Mouse (Mus musculus) hematopoietic multipotent progenitor cell, adult 10-12 weeks (in vitro differentiated cells): Measurements from ENCODE around the gene Tmem179b. TPM values are rescaled to one million over a fixed set of nuclear protein-coding genes. Genes with fewer than 3 reads are reported as not detected.

Source experiments
- polyA plus RNA-seq: library from polyadenylated mRNA; stranded (reverse); fragments of >175 nt; gene quantifications from 2 replicates; pipeline ENCODE4 v1.2.3, GENCODE M21; 2012; ENCODE audit warnings: low replicate concordance

Gene Tmem179b
- polyA plus RNA-seq, 1 experiment, result 93.5 TPM

Other genes starting within 250 kb of the Tmem179b start
- gene Slc22a8, start 183.2 kb downstream of the Tmem179b start, polyA plus RNA-seq, result not detected in 2 replicates
- gene Slc22a6, start 156.4 kb downstream of the Tmem179b start, polyA plus RNA-seq, result not detected in 2 replicates
- gene Chrm1, start 110.7 kb downstream of the Tmem179b start, polyA plus RNA-seq, result not detected in 2 replicates
- gene Slc3a2, start 51.1 kb downstream of the Tmem179b start, polyA plus RNA-seq, result 87.6 and 107 TPM in 2 replicates
- 14.1 and 19.6 TPM in 2 replicates for gene Wdr74, start 38.6 kb downstream of the Tmem179b start, polyA plus RNA-seq
- 0.47 TPM in 1 of 2 replicates, not detected in the other for gene 1700092M07Rik, start 33.7 kb downstream of the Tmem179b start, polyA plus RNA-seq
- gene Stx5a, start 33.1 kb downstream of the Tmem179b start, polyA plus RNA-seq, result 33.5 and 37.6 TPM in 2 replicates
- gene Nxf1, start 17.4 kb downstream of the Tmem179b start, polyA plus RNA-seq, result 85.7 and 111 TPM in 2 replicates
- gene Tmem223, start 3.5 kb downstream of the Tmem179b start, polyA plus RNA-seq, result 40.2 and 65.2 TPM in 2 replicates
- gene Taf6l, start 11.9 kb upstream of the Tmem179b start, polyA plus RNA-seq, result 18.5 and 32.1 TPM in 2 replicates
- gene Polr2g, start 24.1 kb upstream of the Tmem179b start, polyA plus RNA-seq, result 6.5 and 12.8 TPM in 2 replicates
- gene Zbtb3, start 28.1 kb upstream of the Tmem179b start, polyA plus RNA-seq, result 1.5 and 2.5 TPM in 2 replicates
- gene Ttc9c, start 44.9 kb upstream of the Tmem179b start, polyA plus RNA-seq, result 6.1 and 6.4 TPM in 2 replicates
- gene Hnrnpul2, start 45.5 kb upstream of the Tmem179b start, polyA plus RNA-seq, result 83.1 and 207 TPM in 2 replicates
- 71.4 and 191 TPM in 2 replicates for gene AC129217.1, start 55.3 kb upstream of the Tmem179b start, polyA plus RNA-seq
- gene Bscl2, start 63.0 kb upstream of the Tmem179b start, polyA plus RNA-seq, result 65.8 and 85.4 TPM in 2 replicates
- gene Gng3, start 64.7 kb upstream of the Tmem179b start, polyA plus RNA-seq, result 0.07 and 0.16 TPM in 2 replicates
- gene Lrrn4cl, start 76.3 kb upstream of the Tmem179b start, polyA plus RNA-seq, result 0.12 TPM in 1 of 2 replicates, not detected in the other
- 106 and 169 TPM in 2 replicates for gene Ubxn1, start 97.0 kb upstream of the Tmem179b start, polyA plus RNA-seq
- 39.7 and 52.0 TPM in 2 replicates for gene Uqcc3, start 106.5 kb upstream of the Tmem179b start, polyA plus RNA-seq
- gene Lbhd1, start 109.3 kb upstream of the Tmem179b start, polyA plus RNA-seq, result 0.17 and 0.48 TPM in 2 replicates
- gene Gm49403, start 109.5 kb upstream of the Tmem179b start, polyA plus RNA-seq, result not detected in 2 replicates
- 10.0 and 58.5 TPM in 2 replicates for gene 1810009A15Rik, start 114.4 kb upstream of the Tmem179b start, polyA plus RNA-seq
- 5.1 TPM in 1 of 2 replicates, not detected in the other for gene Gm49416, start 114.5 kb upstream of the Tmem179b start, polyA plus RNA-seq
- gene Ints5, start 118.5 kb upstream of the Tmem179b start, polyA plus RNA-seq, result 30.0 and 30.8 TPM in 2 replicates
- 45.2 and 49.2 TPM in 2 replicates for gene Ganab, start 123.6 kb upstream of the Tmem179b start, polyA plus RNA-seq
- gene B3gat3, start 145.9 kb upstream of the Tmem179b start, polyA plus RNA-seq, result 169 and 181 TPM in 2 replicates
- gene Rom1, start 154.9 kb upstream of the Tmem179b start, polyA plus RNA-seq, result 13.0 and 33.9 TPM in 2 replicates
- gene Eml3, start 155.1 kb upstream of the Tmem179b start, polyA plus RNA-seq, result 90.5 and 184 TPM in 2 replicates
- gene Mta2, start 167.4 kb upstream of the Tmem179b start, polyA plus RNA-seq, result 55.2 and 56.3 TPM in 2 replicates
- gene Tut1, start 179.4 kb upstream of the Tmem179b start, polyA plus RNA-seq, result 33.0 and 33.4 TPM in 2 replicates
- gene Eef1g, start 192.6 kb upstream of the Tmem179b start, polyA plus RNA-seq, result 21.6 and 58.7 TPM in 2 replicates
- gene Ahnak, start 214.8 kb upstream of the Tmem179b start, polyA plus RNA-seq, result 112 and 248 TPM in 2 replicates